Mouse (Mus musculus): ENCODE measurements around the gene Igdcc3. TPM values are rescaled to one million over a fixed set of nuclear protein-coding genes. Genes with fewer than 3 reads are reported as not detected.
A peak's percentile ranks its signal among the peaks of the same experiment; 100 is the strongest.
"Not testable (repeated sequence)": the region's sequence is repeated elsewhere in the genome, so short reads cannot be mapped to it uniquely, and the experiment has no call there.

The Igdcc3 gene
- polyA plus RNA-seq, 1 experiment: 2.6 TPM

DNA sequence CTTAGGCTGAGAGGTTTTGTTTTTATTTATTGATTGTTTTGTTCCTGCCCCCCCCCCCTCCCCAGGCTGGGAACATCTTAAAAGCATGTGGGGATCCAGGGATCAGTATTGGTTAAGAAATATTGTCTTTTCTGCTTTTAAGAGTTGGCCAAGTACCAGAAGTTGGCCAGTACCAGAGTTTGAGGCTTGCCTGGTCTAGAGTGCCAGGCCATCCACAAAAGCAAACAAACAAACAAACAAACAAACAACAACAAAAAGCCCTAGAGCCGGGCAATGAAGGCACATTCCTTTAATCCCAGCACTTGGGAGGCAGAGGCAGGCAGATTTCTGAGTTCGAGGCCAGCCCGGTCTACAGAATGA, 60.0 kb downstream of the Igdcc3 start:
- no peak for DNase-seq (ENCODE audit: extremely low spot score in 1 of 2, low spot score in 1 of 2)

DNA sequence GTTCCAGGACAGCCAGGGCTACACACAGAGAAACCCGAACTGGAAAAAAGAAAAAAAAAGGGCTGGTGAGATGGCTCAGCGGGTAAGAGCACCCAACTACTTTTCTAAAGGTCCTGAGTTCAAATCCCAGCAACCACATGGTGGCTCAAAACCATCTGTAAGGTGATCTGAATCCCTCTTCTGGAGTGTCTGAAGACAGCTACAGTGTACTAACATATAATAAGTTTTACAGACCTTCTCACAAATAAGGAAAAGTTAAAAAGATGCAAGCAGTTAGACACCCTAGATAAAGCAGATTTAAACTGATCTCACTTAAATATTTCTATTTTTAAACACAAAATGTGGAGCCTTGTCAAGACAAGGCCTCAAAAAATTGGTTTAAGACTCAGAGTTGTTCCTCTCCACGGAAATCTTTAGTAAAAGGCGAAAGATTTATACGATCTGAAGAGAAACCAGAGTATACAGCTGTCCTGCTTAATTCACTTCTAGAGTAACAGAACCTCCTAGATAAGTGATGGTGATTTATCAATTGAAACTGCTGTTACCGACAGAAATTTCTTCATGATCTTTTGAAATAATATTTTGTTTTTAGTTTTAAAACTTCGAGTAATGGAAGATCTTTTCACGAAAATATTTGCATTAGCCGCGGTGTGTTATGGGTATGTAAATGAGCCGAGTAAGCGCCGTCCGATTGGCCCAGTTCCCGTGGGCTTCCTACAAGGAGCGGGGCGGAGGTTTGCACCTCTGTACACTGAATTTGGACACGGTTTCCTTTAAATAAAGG, 60.6 kb downstream of the Igdcc3 start:
- DNase-seq (ENCODE audit: extremely low spot score in 1 of 2, low spot score in 1 of 2): peak; percentile 59 to 93

DNA sequence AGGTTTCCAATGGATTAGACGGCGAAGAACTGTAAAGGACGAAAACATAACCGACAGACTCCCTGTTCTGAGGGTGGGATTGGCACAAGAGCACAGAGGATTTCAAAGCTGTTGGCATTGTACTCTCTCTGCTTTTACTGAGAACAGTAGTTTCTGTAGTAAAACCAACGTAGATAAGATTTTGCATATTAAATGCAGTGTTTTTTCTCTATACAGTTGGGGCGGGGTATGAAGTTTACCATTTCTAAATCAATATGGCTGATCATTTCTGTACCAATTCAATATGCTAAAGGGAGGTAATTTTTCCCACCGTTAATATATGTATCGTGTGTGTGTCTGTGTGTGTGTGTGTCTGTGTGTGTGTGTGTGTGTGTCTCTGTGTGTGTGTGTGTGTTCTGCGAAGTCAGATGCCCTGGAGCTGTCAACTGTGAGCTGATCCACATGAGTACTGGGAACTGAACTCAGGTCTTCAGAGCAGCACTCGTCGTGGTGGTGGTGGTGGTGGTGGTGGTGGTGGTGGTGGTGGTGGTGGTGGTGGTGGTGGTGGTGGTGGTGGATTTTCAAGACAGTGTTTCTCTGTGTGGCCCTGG, 61.3 kb downstream of the Igdcc3 start:
- no peak for DNase-seq (ENCODE audit: extremely low spot score in 1 of 2, low spot score in 1 of 2)

GRCm38 (mm10) chr9:65205049-65205815, 64.2 kb downstream of the Igdcc3 start:
- DNase-seq (ENCODE audit: extremely low spot score in 1 of 2, low spot score in 1 of 2): no peak

- DNase-seq (ENCODE audit: extremely low spot score in 1 of 2, low spot score in 1 of 2): not testable (repeated sequence)
Measured at GRCm38 (mm10) chr9:65207041-65207815, 66.2 kb downstream of the Igdcc3 start.

DNA sequence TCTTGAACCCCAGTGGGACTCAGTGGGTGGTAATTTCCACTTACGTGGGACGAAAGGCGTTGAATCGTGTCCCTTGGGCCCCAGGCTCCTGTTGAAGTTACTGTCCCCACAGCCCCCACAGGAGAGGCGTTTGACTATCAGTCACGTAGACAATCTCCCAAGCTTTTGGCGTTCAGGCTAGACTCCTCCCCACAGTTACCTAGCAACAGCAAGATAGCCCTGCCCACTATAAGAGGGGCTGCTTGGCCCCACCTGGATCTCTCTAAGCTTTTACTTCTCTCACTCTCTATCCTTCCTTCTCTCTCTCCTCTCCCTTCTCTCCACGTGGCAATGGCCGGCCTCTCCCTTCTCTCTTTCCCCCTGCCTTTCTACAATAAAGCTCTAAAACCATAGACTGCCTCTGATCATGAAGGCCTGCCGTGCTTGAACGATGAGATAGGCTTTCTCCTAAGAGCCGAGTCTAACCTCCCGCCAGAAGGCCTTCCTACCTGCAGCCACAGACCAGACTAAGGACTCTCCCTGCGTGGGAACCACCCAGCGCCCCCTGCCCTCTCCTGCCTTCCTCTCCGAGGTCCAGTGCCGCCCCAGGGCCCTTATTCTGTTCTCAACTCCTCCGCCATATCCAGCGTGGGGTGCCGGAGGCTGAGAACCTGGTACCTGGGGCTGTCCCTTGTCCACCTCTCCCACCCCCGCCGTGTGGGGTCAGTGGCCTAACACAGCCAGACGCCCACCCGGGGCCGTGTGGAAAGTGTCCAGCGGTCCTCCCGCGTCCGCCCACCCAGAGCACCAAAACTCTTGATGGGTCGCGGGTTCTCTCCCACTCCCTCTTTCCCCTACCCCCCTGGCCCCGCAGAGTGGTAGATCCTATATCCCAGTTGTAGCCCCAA, 67.5 kb downstream of the Igdcc3 start:
- no peak for DNase-seq (ENCODE audit: extremely low spot score in 1 of 2, low spot score in 1 of 2)

GRCm38 (mm10) chr9:65211598-65211997, 70.6 kb downstream of the Igdcc3 start:
- no peak for DNase-seq (ENCODE audit: extremely low spot score in 1 of 2, low spot score in 1 of 2)

- DNase-seq (ENCODE audit: extremely low spot score in 1 of 2, low spot score in 1 of 2): no peak
Measured at GRCm38 (mm10) chr9:65214425-65214777, 73.4 kb downstream of the Igdcc3 start.

- peak; percentile 38 to 71 for DNase-seq (ENCODE audit: extremely low spot score in 1 of 2, low spot score in 1 of 2)
Measured at GRCm38 (mm10) chr9:65214778-65215493, 73.9 kb downstream of the Igdcc3 start.

GRCm38 (mm10) chr9:65215494-65216126, 74.6 kb downstream of the Igdcc3 start:
- no peak for DNase-seq (ENCODE audit: extremely low spot score in 1 of 2, low spot score in 1 of 2)

- no peak for DNase-seq (ENCODE audit: extremely low spot score in 1 of 2, low spot score in 1 of 2)
Measured at GRCm38 (mm10) chr9:65216972-65217371, 76.0 kb downstream of the Igdcc3 start.

DNA sequence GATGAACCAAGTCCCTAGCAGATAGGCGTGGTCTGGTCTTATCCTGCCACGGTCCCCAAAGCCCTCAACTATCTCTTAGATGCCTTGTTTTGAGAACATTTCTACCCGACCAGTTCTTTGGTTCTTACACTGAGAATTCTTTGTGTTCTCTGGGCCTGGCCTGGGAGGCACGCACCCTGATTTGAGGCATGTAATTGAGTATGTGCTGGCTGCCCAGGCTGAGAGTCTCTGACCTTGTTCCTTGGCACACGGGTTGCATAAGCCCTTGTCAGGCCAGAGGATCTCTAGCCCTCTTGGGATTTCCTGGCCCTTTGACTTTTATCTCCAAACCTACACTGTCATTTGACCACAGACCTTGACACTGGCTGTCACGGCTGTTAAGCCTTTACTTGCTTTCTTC, 76.7 kb downstream of the Igdcc3 start:
- DNase-seq (ENCODE audit: extremely low spot score in 1 of 2, low spot score in 1 of 2): no peak

DNA sequence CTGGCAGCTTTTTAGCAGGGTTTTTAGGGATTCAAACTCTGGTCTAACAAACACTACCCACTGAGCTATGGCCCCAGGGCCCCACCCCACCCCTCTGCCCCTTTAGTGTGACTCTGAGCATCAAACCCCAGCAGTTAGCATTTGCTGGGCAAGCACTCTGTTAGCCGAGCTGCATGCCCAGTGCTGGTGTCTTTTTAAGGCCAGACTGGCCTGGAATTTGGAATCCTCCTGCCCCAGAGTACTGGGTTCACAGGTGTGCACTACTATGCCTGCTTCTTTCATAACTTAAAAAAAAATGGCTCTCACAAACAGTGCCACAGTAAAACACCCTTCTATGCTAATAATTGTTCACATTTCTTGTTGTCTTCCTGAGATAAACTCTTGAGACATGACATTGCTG, 77.9 kb downstream of the Igdcc3 start:
- DNase-seq (ENCODE audit: extremely low spot score in 1 of 2, low spot score in 1 of 2): no peak

GRCm38 (mm10) chr9:65220398-65220797, 79.4 kb downstream of the Igdcc3 start:
- not testable (repeated sequence) for DNase-seq (ENCODE audit: extremely low spot score in 1 of 2, low spot score in 1 of 2)

- no peak for DNase-seq (ENCODE audit: extremely low spot score in 1 of 2, low spot score in 1 of 2)
Measured at GRCm38 (mm10) chr9:65223927-65224326, 82.9 kb downstream of the Igdcc3 start.

DNA sequence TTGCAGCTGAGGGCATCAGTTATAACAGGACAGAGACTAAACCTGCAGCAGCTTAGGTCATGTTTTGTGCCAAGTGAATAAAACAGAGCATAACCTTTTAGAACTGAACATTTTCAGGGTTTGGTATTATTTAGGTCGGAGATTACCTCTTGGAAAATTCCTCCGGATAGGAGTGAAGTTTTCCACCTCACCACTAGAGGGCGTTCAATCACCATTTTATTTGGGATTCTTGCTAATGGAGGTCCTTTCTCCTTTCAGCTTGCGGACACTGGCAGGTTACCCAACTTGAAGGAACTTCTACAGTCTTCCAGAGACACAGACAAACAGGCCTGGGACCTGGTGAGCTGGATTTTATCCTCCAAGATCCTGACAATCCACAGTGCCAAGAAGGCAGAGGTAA, 84.8 kb downstream of the Igdcc3 start:
- DNase-seq (ENCODE audit: extremely low spot score in 1 of 2, low spot score in 1 of 2): peak in 1 of 2 experiments; percentile 52

DNA sequence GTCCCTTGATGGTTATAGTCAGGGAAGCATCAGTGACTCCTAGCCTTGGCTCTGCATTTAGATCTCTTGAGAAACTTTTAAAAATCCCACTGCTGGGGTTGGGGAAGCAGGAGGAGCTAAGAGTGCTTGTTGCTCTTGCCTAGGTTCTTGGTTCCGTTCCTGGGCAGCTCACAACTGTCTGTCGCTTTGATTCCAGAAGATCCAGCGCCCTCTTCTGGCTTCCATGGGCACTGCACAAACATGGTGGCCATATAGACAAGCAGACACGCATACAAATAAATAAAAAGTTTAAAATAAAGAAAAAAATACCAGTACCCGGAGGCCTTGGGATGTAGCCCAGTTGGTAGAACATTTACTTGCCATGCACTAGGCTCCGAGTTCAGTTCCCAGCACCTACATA, 89.3 kb downstream of the Igdcc3 start:
- DNase-seq (ENCODE audit: extremely low spot score in 1 of 2, low spot score in 1 of 2): no peak

- DNase-seq (ENCODE audit: extremely low spot score in 1 of 2, low spot score in 1 of 2): no peak
Measured at GRCm38 (mm10) chr9:65231284-65231683, 90.3 kb downstream of the Igdcc3 start.
